Mouse (Mus musculus) liver, postnatal 0 days (tissue): ENCODE measurements around the gene Tdrd12. TPM values are rescaled to one million over a fixed set of nuclear protein-coding genes. Genes with fewer than 3 reads are reported as not detected.
A peak's percentile ranks its signal among the peaks of the same experiment; 100 is the strongest.

ENCODE experiments used
- ATAC-seq: fragments of 200-750 bp; cut with Nextera tagmentation; 2 replicates; pipeline ENCODE4 v1.8.0; 2017; ENCODE audit warnings: mild to moderate bottlenecking, moderate library complexity
- DNase-seq: peaks from one replicate; pipeline ENCODE4 v3.0.0-alpha.2; 2016
- H3K27ac ChIP-seq: fragments of 300-500 bp; sonication (generic); 2 replicates; pipeline ENCODE4 v1.5.1; 2014; ENCODE audit warnings: antibody characterized with exemption, moderate library complexity, mild to moderate bottlenecking, low read depth
- H3K27me3 ChIP-seq: fragments of 300-500 bp; sonication (generic); 2 replicates; pipeline ENCODE4 v1.6.1; 2014; ENCODE audit warnings: low read length, control low read depth, mixed read lengths; ENCODE audit not compliant: insufficient read depth
- H3K36me3 ChIP-seq: fragments of 300-500 bp; sonication (generic); replicated peaks from 2 replicates; pipeline ENCODE4 v1.6.1; 2014; ENCODE audit warnings: mild to moderate bottlenecking, control low read depth, low read length, moderate library complexity, mixed read lengths; ENCODE audit not compliant: insufficient read depth
- H3K4me1 ChIP-seq: fragments of 300-500 bp; sonication (generic); 2 replicates; pipeline ENCODE4 v1.6.1; 2014; ENCODE audit warnings: antibody characterized with exemption, mild to moderate bottlenecking, control low read depth; ENCODE audit not compliant: insufficient read depth
- H3K4me2 ChIP-seq: fragments of 300-500 bp; sonication (generic); 2 replicates; pipeline ENCODE4 v1.6.1; 2014; ENCODE audit warnings: low read depth, mild to moderate bottlenecking, low read length, moderate library complexity, mixed read lengths
- H3K4me3 ChIP-seq: fragments of 300-500 bp; sonication (generic); 2 replicates; pipeline ENCODE4 v1.5.1; 2014; ENCODE audit warnings: low read depth, low read length
- H3K9ac ChIP-seq: fragments of 300-500 bp; sonication (generic); replicated peaks from 2 replicates; pipeline ENCODE4 v1.6.1; 2014; ENCODE audit warnings: mild to moderate bottlenecking, moderate library complexity
- H3K9me3 ChIP-seq: fragments of 300-500 bp; sonication (generic); 2 replicates; pipeline ENCODE4 v1.6.1; 2016; ENCODE audit warnings: mild to moderate bottlenecking, control low read depth, low read length, mixed read lengths
- CTCF ChIP-seq: sonication (generic); IDR thresholded peaks from 2 replicates; pipeline ENCODE4 v1.5.1; 2016; ENCODE audit warnings: antibody characterized with exemption, low read depth
- EP300 ChIP-seq: IDR thresholded peaks from 2 replicates; pipeline ENCODE4 v1.6.1; 2016; ENCODE audit warnings: antibody characterized with exemption, low read depth, mild to moderate bottlenecking
- WGBS: fragments of 180-500 bp; shearing (Covaris S2); extraction: QIAGEN DNeasy Blood & Tissue Kit; methylation state at CpG from one replicate; pipeline ENCODE4 v1.1.7; 2014; ENCODE audit not compliant: insufficient replicate concordance; 5-methylcytosine and 5-hydroxymethylcytosine counted together
- polyA plus RNA-seq: library from polyadenylated mRNA; unstranded; fragments of >200 nt; fragmentation: Nextera tagmentation; extraction: Ambion mirVana; gene quantifications from 2 replicates; pipeline ENCODE4 v1.2.1, GENCODE M21; 2015

Tdrd12 gene
- polyA plus RNA-seq, 1 experiment from 2014 or later, result 0.26 TPM

GRCm38 (mm10) chr7:35556205-35556603 is 18.7 kb upstream of the Tdrd12 start, which contains the start of gene Nudt19:
Gene Nudt19 (minus strand): TSS chr7:35556304.
- peak within 1 kb of the TSS; percentile 97 for H3K27ac ChIP-seq
- H3K27me3 ChIP-seq, result no peaks in the 10 kb centered on the region
- DNase-seq (no peak), ATAC-seq (no peak)
- TF ChIP-seq CTCF (no peak), EP300 (no peak)
- peak within 1 kb of the TSS; percentile 85 for H3K4me3 ChIP-seq
- peak within 1 kb of the TSS; percentile 97 for H3K4me2 ChIP-seq
- 46% methylated on average over 4 of the region's 4 CpGs for WGBS
- H3K9me3 ChIP-seq, result no peaks in the 10 kb centered on the region
- peaks cover 47% of the 10 kb centered on the region for H3K4me1 ChIP-seq
- peak within 1 kb of the TSS; percentile 92 for H3K9ac ChIP-seq
- peaks cover under 1% of the 10 kb centered on the region for H3K36me3 ChIP-seq

GRCm38 (mm10) chr7:35555224-35556204 is 18.0 kb upstream of the Tdrd12 start:
- TF ChIP-seq EP300 (0 out of 2 replicates have a peak, but pooled peaks have one; percentile 29), CTCF (no peak)
- Histone ChIP-seq H3K9ac (peak overlapping the region; percentile 92), H3K4me3 (peak overlapping the region; percentile 85), H3K36me3 (peaks cover 8% of the 10 kb centered on the region), H3K9me3 (no peaks in the 10 kb centered on the region), H3K27ac (peak overlapping the region; percentile 97), H3K27me3 (no peaks in the 10 kb centered on the region), H3K4me1 (peaks cover 46% of the 10 kb centered on the region), H3K4me2 (peak overlapping the region; percentile 97)
- DNase-seq (peak; percentile 91), ATAC-seq (peak; percentile 80)
- WGBS, result under 1% methylated on average over 79 of the region's 93 CpGs

DNA sequence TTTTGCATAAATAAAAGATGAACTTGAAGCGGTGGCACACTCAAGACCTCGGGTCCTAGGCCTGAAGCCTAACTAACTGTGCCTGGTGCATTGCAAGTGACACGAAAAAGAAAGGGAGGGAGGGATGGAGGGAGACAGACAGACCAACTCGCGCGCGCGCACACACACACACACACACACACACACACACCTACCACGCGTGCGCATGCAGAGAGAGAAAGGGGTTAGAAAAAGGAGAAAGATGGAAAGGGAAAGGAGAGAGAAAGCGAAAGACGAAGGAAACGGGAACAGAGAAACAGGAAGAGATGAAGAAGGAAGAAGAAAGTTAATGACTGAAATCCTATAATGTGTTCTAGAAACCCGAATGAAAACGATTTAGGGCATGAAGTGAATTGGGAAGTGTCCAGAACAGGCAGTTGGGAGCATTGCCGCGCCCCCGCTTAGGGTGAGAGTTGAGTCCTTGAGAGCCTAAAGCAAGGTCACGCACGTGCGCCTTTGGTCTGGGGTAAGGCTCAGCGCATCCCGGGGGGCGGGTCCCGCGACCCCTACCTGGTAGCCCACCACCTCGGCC is 17.1 kb upstream of the Tdrd12 start:
- peak overlapping the region; percentile 97 for H3K27ac ChIP-seq
- TF ChIP-seq EP300, result no peak
- no peak for TF ChIP-seq CTCF
- peak overlapping the region; percentile 85 for H3K4me3 ChIP-seq
- 4% methylated on average over 28 of the region's 28 CpGs for WGBS
- peak; percentile 56 for DNase-seq
- peaks cover 43% of the 10 kb centered on the region for H3K4me1 ChIP-seq
- H3K9me3 ChIP-seq, result no peaks in the 10 kb centered on the region
- H3K9ac ChIP-seq, result peak overlapping the region; percentile 92
- H3K36me3 ChIP-seq, result peaks cover 16% of the 10 kb centered on the region
- no peaks in the 10 kb centered on the region for H3K27me3 ChIP-seq
- peak; percentile 10 for ATAC-seq
- peak overlapping the region; percentile 97 for H3K4me2 ChIP-seq

DNA sequence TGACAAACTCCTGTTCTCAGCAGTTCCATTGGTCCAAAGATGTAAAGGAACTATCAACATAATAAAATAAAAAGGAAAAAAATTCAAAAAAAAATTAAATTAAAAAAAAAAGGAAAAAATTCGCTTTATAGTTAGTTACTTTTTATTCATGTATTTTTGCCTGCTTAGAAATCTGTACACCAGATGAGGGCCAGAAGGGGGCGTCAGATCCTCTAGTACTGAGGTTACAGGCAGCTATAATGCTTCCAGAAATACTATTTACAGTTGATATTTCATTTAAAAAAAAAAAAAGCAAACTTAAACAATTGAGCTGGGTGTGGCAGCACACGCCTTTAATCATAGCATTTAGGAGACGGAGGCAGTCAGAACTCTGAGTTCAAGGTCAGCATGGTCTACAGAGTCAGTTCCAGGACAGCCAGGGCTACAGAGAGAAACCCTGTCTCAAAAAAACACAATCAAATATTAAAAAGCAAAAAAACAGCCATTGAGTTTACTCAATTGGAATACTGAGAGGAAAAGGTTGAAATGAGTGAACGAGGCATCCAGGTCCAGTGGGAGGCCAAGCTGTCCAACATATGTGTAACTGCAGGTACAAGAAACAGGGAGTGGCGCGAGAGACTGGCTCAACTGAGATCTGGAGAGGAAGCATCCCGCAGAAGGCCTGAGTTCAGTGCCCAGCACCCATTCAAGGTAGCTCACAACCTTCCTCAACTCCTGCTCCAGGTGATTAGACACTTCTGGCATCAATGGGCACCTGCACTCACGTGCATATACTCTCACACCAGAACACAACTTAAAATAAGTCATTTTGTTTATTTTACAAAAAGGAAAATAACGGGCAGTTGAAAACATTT is 16.4 kb upstream of the Tdrd12 start:
- peak; percentile 64 for TF ChIP-seq CTCF
- no peak for TF ChIP-seq EP300
- Histone ChIP-seq H3K9ac (peak overlapping the region; percentile 92), H3K27me3 (no peaks in the 10 kb centered on the region), H3K4me1 (peaks cover 38% of the 10 kb centered on the region), H3K27ac (peak overlapping the region; percentile 97), H3K9me3 (no peaks in the 10 kb centered on the region), H3K36me3 (peaks cover 22% of the 10 kb centered on the region), H3K4me2 (peak overlapping the region; percentile 97), H3K4me3 (peak overlapping the region; percentile 85)
- no peak for ATAC-seq
- DNase-seq, result peak; percentile 56
- 54% methylated on average over 10 of the region's 10 CpGs for WGBS

DNA sequence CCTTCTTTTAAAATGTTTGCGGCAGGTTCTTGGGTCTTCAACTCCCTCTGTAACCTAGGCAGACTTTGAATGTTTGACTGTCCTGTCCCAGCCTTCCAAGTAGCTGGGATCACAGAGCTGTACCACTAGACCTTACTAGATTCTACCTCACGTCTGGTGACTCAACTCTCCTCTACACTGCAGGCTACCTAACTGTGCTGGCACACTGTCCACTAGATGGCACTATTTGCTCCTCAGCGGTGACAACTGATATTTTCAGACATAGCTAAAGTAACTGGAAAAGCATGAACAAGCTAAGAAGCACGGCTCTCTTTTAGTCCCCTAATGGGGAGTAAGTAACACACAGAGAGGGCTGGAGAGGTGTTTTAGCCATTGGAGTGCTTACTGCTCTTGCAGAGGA is 8.3 kb upstream of the Tdrd12 start:
- 36% methylated on average over 4 of the region's 4 CpGs for WGBS
- DNase-seq, result peak; percentile 67
- peaks cover 39% of the 10 kb centered on the region for H3K36me3 ChIP-seq

More for the DNA sequence above, 8.3 kb upstream of the Tdrd12 start:
- no peaks in the 10 kb centered on the region for H3K27me3 ChIP-seq
- no peak overlapping the region for H3K27ac ChIP-seq
- peak; percentile 73 for ATAC-seq
- no peaks in the 10 kb centered on the region for H3K4me1 ChIP-seq
- H3K4me2 ChIP-seq, result no peak overlapping the region
- no peaks in the 10 kb centered on the region for H3K9me3 ChIP-seq
- no peak overlapping the region for H3K9ac ChIP-seq
- no peak for TF ChIP-seq EP300
- TF ChIP-seq CTCF, result peak; percentile 96
- no peak overlapping the region for H3K4me3 ChIP-seq
